Mouse (Mus musculus) ES-Bruce4 (cell line): ENCODE data around the gene Leprot.

Source experiments
- CTCF ChIP-seq: IDR thresholded peaks from one replicate; pipeline ENCODE4 v1.8.1; 2011; ENCODE audit warnings: low read depth, low read length
- POLR2A ChIP-seq: IDR thresholded peaks from one replicate; pipeline ENCODE4 v1.8.1; 2011; ENCODE audit warnings: low read length; ENCODE audit not compliant: insufficient read depth

DNA sequence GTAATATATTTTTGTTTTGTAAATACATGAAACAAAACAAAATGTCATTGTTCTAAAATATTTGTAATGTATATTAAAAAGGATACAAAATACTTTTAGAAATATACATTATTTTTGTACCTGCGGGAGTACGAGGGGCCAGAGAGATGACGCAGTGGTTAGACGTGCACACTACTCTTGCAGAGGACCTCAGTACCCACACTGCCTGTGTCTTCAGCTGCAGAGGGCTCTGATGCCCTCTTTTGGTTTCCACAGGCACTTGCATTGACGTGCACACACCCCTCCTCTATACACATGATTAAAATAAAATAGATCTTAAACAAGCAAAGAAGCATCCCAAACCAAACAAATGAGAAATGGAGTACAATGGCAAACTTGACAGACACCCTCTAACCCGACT lies 4.8 kb upstream of the Leprot start:
- no peak for TF ChIP-seq CTCF
- TF ChIP-seq POLR2A = no peak
